Mouse (Mus musculus): Measurements from ENCODE around the gene Ppp1r7. TPM values are rescaled to one million over a fixed set of nuclear protein-coding genes. Genes with fewer than 3 reads are reported as not detected.
"Not testable (repeated sequence)": the region's sequence is repeated elsewhere in the genome, so short reads cannot be mapped to it uniquely, and the experiment has no call there.

Gene Ppp1r7
- 60.7 and 68.7 TPM in 2 replicates for polyA plus RNA-seq (2015; fragmentation: Nextera tagmentation; extraction: Ambion mirVana)

- peak within 1 kb of the TSS; percentile 95 for H3K4me3 ChIP-seq (replicated peaks)
- no peaks in the 10 kb centered on the region for H3K9me3 ChIP-seq
- peak within 1 kb of the TSS; percentile 86 for H3K4me2 ChIP-seq
- H3K4me1 ChIP-seq, result peaks cover 4% of the 10 kb centered on the region; the same call in 1 of the 2 replicates
- peak within 1 kb of the TSS; percentile 89 for H3K9ac ChIP-seq
- WGBS, result under 1% methylated on average over 63 of the region's 63 CpGs
- ATAC-seq (ENCODE audit: insufficient read depth, low FRiP score, low read depth), result peak; percentile 96
- peaks cover 4% of the 10 kb centered on the region; the same call in 1 of the 2 replicates for H3K36me3 ChIP-seq
- peak within 1 kb of the TSS; percentile 46 for H3K27ac ChIP-seq
- no peaks in the 10 kb centered on the region for H3K27me3 ChIP-seq (replicated peaks)
These were observed at the start of gene Ppp1r7, which contains the start of gene Pask for GRCm38 (mm10) chr1:93342648-93343503. TSS of gene Ppp1r7 (plus strand) at chr1:93342854. TSS of gene Pask (minus strand) at chr1:93343482.

- H3K9me3 ChIP-seq; H3K9ac ChIP-seq; H3K4me1 ChIP-seq; H3K4me3 ChIP-seq (replicated peaks); H3K27ac ChIP-seq; H3K27me3 ChIP-seq (replicated peaks); H3K4me2 ChIP-seq; ATAC-seq (ENCODE audit: insufficient read depth, low FRiP score, low read depth): not testable (repeated sequence)
- peaks cover 11% of the 10 kb centered on the region for H3K36me3 ChIP-seq
- WGBS, result 75% methylated on average over 3 of the region's 3 CpGs
These were observed 48.2 kb upstream of the Ppp1r7 start for GRCm38 (mm10) chr1:93294491-93294890.

- H3K36me3 ChIP-seq, result peaks cover 46% of the 10 kb centered on the region
- ATAC-seq (ENCODE audit: insufficient read depth, low FRiP score, low read depth), result no peak
These were observed 42.9 kb upstream of the Ppp1r7 start for GRCm38 (mm10) chr1:93299791-93300190.

DNA sequence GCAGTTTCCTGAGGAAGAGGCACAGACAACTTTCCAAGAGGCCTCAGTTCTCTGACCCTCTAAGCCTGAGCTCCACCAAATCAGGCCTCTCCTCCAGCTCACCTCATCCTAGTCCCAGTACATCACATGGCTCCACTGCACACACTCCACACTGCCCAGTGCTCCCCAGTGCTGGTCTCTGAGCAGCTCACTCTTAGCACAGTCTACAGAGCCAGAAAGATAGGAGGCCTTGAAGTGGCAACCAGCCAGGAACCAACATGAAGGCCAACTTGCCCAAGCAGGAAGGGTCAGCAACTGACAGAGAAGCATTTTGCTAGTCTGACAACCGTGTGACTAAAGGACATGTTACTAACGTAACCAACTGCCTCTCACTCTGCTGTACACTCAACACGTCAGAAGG is 42.1 kb upstream of the Ppp1r7 start:
- Histone ChIP-seq H3K4me3 (replicated peaks) (no peak overlapping the region), H3K9me3 (no peaks in the 10 kb centered on the region), H3K27ac (no peak overlapping the region), H3K36me3 (peaks cover 46% of the 10 kb centered on the region), H3K27me3 (replicated peaks) (no peaks in the 10 kb centered on the region), H3K4me2 (no peak overlapping the region), H3K9ac (no peak overlapping the region), H3K4me1 (peaks cover 6% of the 10 kb centered on the region; the same call in 1 of the 2 replicates)
- WGBS, result 85% methylated on average over 3 of the region's 3 CpGs
- no peak for ATAC-seq (ENCODE audit: insufficient read depth, low FRiP score, low read depth)

More at GRCm38 (mm10) chr1:93299791-93300190, 42.9 kb upstream of the Ppp1r7 start:
- no peak overlapping the region for H3K27ac ChIP-seq
- H3K4me3 ChIP-seq (replicated peaks), result no peak overlapping the region
- peaks cover 3% of the 10 kb centered on the region; the same call in 1 of the 2 replicates for H3K4me1 ChIP-seq
- H3K9ac ChIP-seq, result no peak overlapping the region
- 68% methylated on average over 4 of the region's 4 CpGs for WGBS
- no peaks in the 10 kb centered on the region for H3K9me3 ChIP-seq
- H3K4me2 ChIP-seq, result no peak overlapping the region
- no peaks in the 10 kb centered on the region for H3K27me3 ChIP-seq (replicated peaks)

- peak within 1 kb of the TSS; percentile 53; the same call in 1 of the 2 replicates for H3K9ac ChIP-seq
- H3K9me3 ChIP-seq, result no peaks in the 10 kb centered on the region
- H3K27ac ChIP-seq, result 0 out of 2 replicates have a peak within 1 kb of the TSS, but pooled peaks have one; percentile 17
- H3K4me2 ChIP-seq, result peak within 1 kb of the TSS; percentile 62
- peak within 1 kb of the TSS; percentile 66 for H3K4me3 ChIP-seq (replicated peaks)
- H3K4me1 ChIP-seq, result peaks cover 6% of the 10 kb centered on the region; the same call in 1 of the 2 replicates
- ATAC-seq (ENCODE audit: insufficient read depth, low FRiP score, low read depth), result peak; percentile 95
- peaks cover 26% of the 10 kb centered on the region for H3K36me3 ChIP-seq
- no peaks in the 10 kb centered on the region for H3K27me3 ChIP-seq (replicated peaks)
- 7% methylated on average over 36 of the region's 36 CpGs for WGBS
These were observed 36.9 kb upstream of the Ppp1r7 start, which contains the start of gene Mterf4 for GRCm38 (mm10) chr1:93305581-93306337. TSS of gene Mterf4 (minus strand) at chr1:93305915.

DNA sequence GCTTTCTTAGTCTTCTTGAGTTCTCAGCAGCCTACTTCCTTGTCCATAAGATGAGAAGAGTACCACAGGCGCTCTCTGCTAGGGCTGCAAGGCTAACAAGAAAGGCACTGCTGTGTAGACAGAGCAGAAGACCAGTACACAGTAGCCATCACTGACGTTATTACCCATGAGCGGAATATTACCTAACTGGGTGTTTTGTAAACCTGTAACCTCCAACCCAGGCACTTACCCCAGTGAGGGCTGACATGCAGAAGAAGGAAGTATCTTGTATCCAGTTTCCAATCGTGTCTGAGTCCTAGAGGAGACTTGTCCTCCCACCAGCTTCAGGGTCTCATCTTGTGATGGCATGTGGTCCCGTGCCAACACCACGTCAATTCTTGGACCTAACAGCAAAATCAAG is 18.7 kb upstream of the Ppp1r7 start:
- Histone ChIP-seq H3K4me2 (no peak overlapping the region), H3K36me3 (peaks cover 25% of the 10 kb centered on the region; the same call in 1 of the 2 replicates), H3K4me1 (no peaks in the 10 kb centered on the region), H3K27ac (no peak overlapping the region), H3K9ac (no peak overlapping the region), H3K27me3 (replicated peaks) (no peaks in the 10 kb centered on the region), H3K4me3 (replicated peaks) (no peak overlapping the region), H3K9me3 (no peaks in the 10 kb centered on the region)
- no peak for ATAC-seq (ENCODE audit: insufficient read depth, low FRiP score, low read depth)
- WGBS, result 92% methylated on average over 6 of the region's 6 CpGs

GRCm38 (mm10) chr1:93326446-93326845 is 16.2 kb upstream of the Ppp1r7 start:
- no peak overlapping the region for H3K4me2 ChIP-seq
- peaks cover 15% of the 10 kb centered on the region; the same call in 1 of the 2 replicates for H3K36me3 ChIP-seq
- 85% methylated on average over 3 of the region's 3 CpGs for WGBS
- H3K27ac ChIP-seq, result no peak overlapping the region
- no peak overlapping the region for H3K9ac ChIP-seq
- no peaks in the 10 kb centered on the region for H3K27me3 ChIP-seq (replicated peaks)
- no peaks in the 10 kb centered on the region for H3K9me3 ChIP-seq
- H3K4me1 ChIP-seq, result no peaks in the 10 kb centered on the region
- H3K4me3 ChIP-seq (replicated peaks), result no peak overlapping the region
- no peak for ATAC-seq (ENCODE audit: insufficient read depth, low FRiP score, low read depth)

- H3K4me3 ChIP-seq (replicated peaks), result no peak overlapping the region
- H3K9me3 ChIP-seq, result no peaks in the 10 kb centered on the region
- peaks cover 9% of the 10 kb centered on the region; the same call in 1 of the 2 replicates for H3K36me3 ChIP-seq
- H3K27me3 ChIP-seq (replicated peaks), result no peaks in the 10 kb centered on the region
- H3K4me2 ChIP-seq, result no peak overlapping the region
- H3K4me1 ChIP-seq, result no peaks in the 10 kb centered on the region
- H3K27ac ChIP-seq, result no peak overlapping the region
- 72% methylated on average over 2 of the region's 2 CpGs for WGBS
- ATAC-seq (ENCODE audit: insufficient read depth, low FRiP score, low read depth), result no peak
- no peak overlapping the region for H3K9ac ChIP-seq
These were observed 8.0 kb upstream of the Ppp1r7 start for GRCm38 (mm10) chr1:93334621-93335020.

DNA sequence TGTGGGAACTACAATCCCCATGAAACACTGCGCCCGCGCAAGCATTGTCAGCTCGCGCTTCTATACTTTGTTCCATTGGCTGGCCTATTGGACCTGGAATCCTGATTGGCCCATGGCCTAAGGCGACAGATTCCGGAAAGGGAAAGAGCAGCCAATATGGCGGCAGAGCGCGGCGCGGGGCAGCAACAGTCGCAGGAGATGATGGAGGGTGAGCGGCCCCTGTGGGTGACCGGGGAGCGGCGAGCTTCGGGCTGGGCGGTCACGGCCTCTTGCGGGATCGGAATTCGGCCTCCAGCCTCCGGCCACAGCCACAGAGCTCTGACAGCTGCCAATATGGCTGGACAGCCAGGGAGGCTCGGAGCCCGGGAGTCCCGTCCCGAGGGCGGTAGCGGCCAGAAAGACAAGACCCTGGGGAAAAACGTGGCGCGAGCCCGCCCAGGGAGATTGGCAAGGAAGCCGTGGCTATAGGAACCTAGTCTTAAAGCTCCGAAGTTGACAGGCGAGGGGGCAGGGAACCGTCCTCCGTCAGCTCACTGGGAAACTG is 922 bp downstream of the Ppp1r7 start:
- Histone ChIP-seq H3K9me3 (no peaks in the 10 kb centered on the region), H3K27me3 (replicated peaks) (no peaks in the 10 kb centered on the region), H3K27ac (peak overlapping the region; percentile 46; the same call in 1 of the 2 replicates), H3K4me3 (replicated peaks) (peak overlapping the region; percentile 95), H3K9ac (peak overlapping the region; percentile 89), H3K4me2 (peak overlapping the region; percentile 86), H3K4me1 (peaks cover 4% of the 10 kb centered on the region; the same call in 1 of the 2 replicates), H3K36me3 (peaks cover 7% of the 10 kb centered on the region; the same call in 1 of the 2 replicates)
- 0% methylated on average over 39 of the region's 39 CpGs for WGBS
- peak; percentile 96 for ATAC-seq (ENCODE audit: insufficient read depth, low FRiP score, low read depth)

DNA sequence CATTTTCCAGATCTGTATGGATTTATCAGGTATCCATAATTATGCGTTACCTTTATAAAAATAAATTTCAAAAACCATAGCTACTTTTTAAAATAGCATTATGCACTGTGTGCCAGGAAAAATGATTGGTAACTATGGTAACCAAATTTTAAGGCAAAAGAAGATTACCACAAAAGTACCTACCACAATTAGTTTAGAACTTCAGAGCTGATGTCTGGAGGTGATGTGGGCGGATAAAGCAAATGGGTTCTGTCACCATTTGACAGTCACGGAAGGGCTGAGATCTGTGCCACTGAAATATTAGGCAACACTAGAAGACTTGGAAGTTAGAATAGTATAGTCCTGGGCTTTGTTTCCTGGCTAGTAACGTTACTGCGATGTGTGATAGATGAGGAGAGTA is 4.5 kb downstream of the Ppp1r7 start:
- 89% methylated on average over 5 of the region's 5 CpGs for WGBS
- no peaks in the 10 kb centered on the region for H3K27me3 ChIP-seq (replicated peaks)
- H3K4me3 ChIP-seq (replicated peaks), result no peak overlapping the region
- no peak overlapping the region for H3K4me2 ChIP-seq
- H3K27ac ChIP-seq, result no peak overlapping the region
- H3K36me3 ChIP-seq, result peaks cover 22% of the 10 kb centered on the region
- peaks cover 4% of the 10 kb centered on the region; the same call in 1 of the 2 replicates for H3K4me1 ChIP-seq
- H3K9ac ChIP-seq, result no peak overlapping the region
- no peaks in the 10 kb centered on the region for H3K9me3 ChIP-seq
- no peak for ATAC-seq (ENCODE audit: insufficient read depth, low FRiP score, low read depth)

GRCm38 (mm10) chr1:93349701-93350100 is 7.0 kb downstream of the Ppp1r7 start:
- Histone ChIP-seq H3K4me3 (replicated peaks) (no peak overlapping the region), H3K36me3 (peaks cover 37% of the 10 kb centered on the region), H3K9me3 (no peaks in the 10 kb centered on the region), H3K27me3 (replicated peaks) (no peaks in the 10 kb centered on the region), H3K4me2 (no peak overlapping the region), H3K9ac (no peak overlapping the region), H3K27ac (no peak overlapping the region), H3K4me1 (peaks cover under 1% of the 10 kb centered on the region; the same call in 1 of the 2 replicates)
- ATAC-seq (ENCODE audit: insufficient read depth, low FRiP score, low read depth), result no peak
- WGBS, result 86% methylated on average over 4 of the region's 4 CpGs
